Mouse (Mus musculus) adrenal gland, adult 8-10 months (tissue): ENCODE measurements around the gene Mybph. TPM values are rescaled to one million over a fixed set of nuclear protein-coding genes. Genes with fewer than 3 reads are reported as not detected.
A peak's percentile ranks its signal among the peaks of the same experiment; 100 is the strongest.

Source experiments
- DNase-seq: peaks from one replicate; pipeline ENCODE4 v3.0.0; 2022
- total RNA-seq, 4 experiments: library from RNA; stranded (reverse); gene quantifications; 2 replicates each; pipeline ENCODE4 v1.2.4; 2022

The Mybph gene
- total RNA-seq, 4 experiments from 2014 or later, result 0.17 to 0.24 TPM; not detected in 2

- no peak for DNase-seq
Observed at GRCm38 (mm10) chr1:134188217-134188616, 5.0 kb upstream of the Mybph start.

GRCm38 (mm10) chr1:134188989-134189729 lies 4.1 kb upstream of the Mybph start:
- no peak for DNase-seq

- no peak for DNase-seq
Observed at GRCm38 (mm10) chr1:134191192-134191591, 2.1 kb upstream of the Mybph start.

GRCm38 (mm10) chr1:134192024-134192423 lies 1.2 kb upstream of the Mybph start:
- DNase-seq, result no peak

- no peak for DNase-seq
Observed at GRCm38 (mm10) chr1:134193674-134194197, 488 bp downstream of the Mybph start.

- no peak for DNase-seq
Observed at GRCm38 (mm10) chr1:134194298-134195022, 1.2 kb downstream of the Mybph start.

- DNase-seq, result no peak
Observed at GRCm38 (mm10) chr1:134195117-134195516, 1.9 kb downstream of the Mybph start.

- DNase-seq, result no peak
Observed at GRCm38 (mm10) chr1:134195571-134195970, 2.3 kb downstream of the Mybph start.

- no peak for DNase-seq
Observed at GRCm38 (mm10) chr1:134195979-134196378, 2.7 kb downstream of the Mybph start.

- peak; percentile 85 for DNase-seq
Observed at GRCm38 (mm10) chr1:134196386-134196785, 3.1 kb downstream of the Mybph start.

GRCm38 (mm10) chr1:134197325-134197982 lies 4.2 kb downstream of the Mybph start:
- DNase-seq, result no peak

- DNase-seq, result no peak
Observed at GRCm38 (mm10) chr1:134198197-134198995, 5.1 kb downstream of the Mybph start.

- DNase-seq, result no peak
Observed at GRCm38 (mm10) chr1:134200481-134200880, 7.2 kb downstream of the Mybph start.

- no peak for DNase-seq
Observed at GRCm38 (mm10) chr1:134200998-134201686, 7.9 kb downstream of the Mybph start.

GRCm38 (mm10) chr1:134201751-134202420 lies 8.6 kb downstream of the Mybph start:
- no peak for DNase-seq

GRCm38 (mm10) chr1:134204230-134204629 lies 11.0 kb downstream of the Mybph start:
- DNase-seq, result no peak

GRCm38 (mm10) chr1:134205296-134206018 lies 12.2 kb downstream of the Mybph start:
- no peak for DNase-seq

GRCm38 (mm10) chr1:134206085-134206484 lies 12.8 kb downstream of the Mybph start:
- DNase-seq, result no peak

GRCm38 (mm10) chr1:134210179-134210755 lies 17.0 kb downstream of the Mybph start:
- DNase-seq, result no peak

GRCm38 (mm10) chr1:134211043-134211442 lies 17.8 kb downstream of the Mybph start:
- DNase-seq, result no peak
